Mouse (Mus musculus) midbrain, embryonic 13.5 days (tissue): ENCODE results near the gene Aimp1. TPM values are rescaled to one million over a fixed set of nuclear protein-coding genes. Genes with fewer than 3 reads are reported as not detected.

Experiments used
- ATAC-seq: fragments of 200-750 bp; cut with Nextera tagmentation; 2 replicates; pipeline ENCODE4 v1.8.0; 2017; ENCODE audit warnings: mild to moderate bottlenecking, moderate TSS enrichment, moderate library complexity
- H3K27ac ChIP-seq: fragments of 300-500 bp; sonication (generic); 2 replicates; pipeline ENCODE4 v1.5.1; 2015; ENCODE audit warnings: inconsistent platforms, mild to moderate bottlenecking, moderate library complexity
- H3K27me3 ChIP-seq: fragments of 300-500 bp; sonication (generic); 2 replicates; pipeline ENCODE4 v1.6.1; 2015; ENCODE audit warnings: mild to moderate bottlenecking, inconsistent platforms
- H3K36me3 ChIP-seq: fragments of 300-500 bp; sonication (generic); 2 replicates; pipeline ENCODE4 v1.6.1; 2015; ENCODE audit warnings: mild to moderate bottlenecking, inconsistent platforms
- H3K4me1 ChIP-seq: fragments of 300-500 bp; sonication (generic); replicated peaks from 2 replicates; pipeline ENCODE4 v1.6.1; 2015; ENCODE audit warnings: inconsistent platforms
- H3K4me2 ChIP-seq: fragments of 300-500 bp; sonication (generic); replicated peaks from 2 replicates; pipeline ENCODE4 v1.6.1; 2015; ENCODE audit warnings: moderate library complexity, mild to moderate bottlenecking, inconsistent platforms
- H3K4me3 ChIP-seq: fragments of 300-500 bp; sonication (generic); replicated peaks from 2 replicates; pipeline ENCODE4 v1.5.1; 2015; ENCODE audit warnings: mild to moderate bottlenecking, inconsistent platforms
- H3K9ac ChIP-seq: fragments of 300-500 bp; sonication (generic); replicated peaks from 2 replicates; pipeline ENCODE4 v1.6.1; 2015; ENCODE audit warnings: mild to moderate bottlenecking, inconsistent platforms
- H3K9me3 ChIP-seq: fragments of 300-500 bp; sonication (generic); 2 replicates; pipeline ENCODE4 v1.6.1; 2016; ENCODE audit warnings: mild to moderate bottlenecking, inconsistent platforms
- WGBS: fragments of 180-500 bp; shearing (Covaris S2); methylation state at CpG from one replicate; pipeline ENCODE4 v1.1.7; 2015; 5-methylcytosine and 5-hydroxymethylcytosine counted together
- polyA plus RNA-seq: library from polyadenylated mRNA; unstranded; fragments of >200 nt; fragmentation: Nextera tagmentation; extraction: Ambion mirVana; gene quantifications from 2 replicates; pipeline ENCODE4 v1.2.1, GENCODE M21; 2015

Gene Aimp1
- polyA plus RNA-seq, result 61.6 and 68.1 TPM in 2 replicates

DNA sequence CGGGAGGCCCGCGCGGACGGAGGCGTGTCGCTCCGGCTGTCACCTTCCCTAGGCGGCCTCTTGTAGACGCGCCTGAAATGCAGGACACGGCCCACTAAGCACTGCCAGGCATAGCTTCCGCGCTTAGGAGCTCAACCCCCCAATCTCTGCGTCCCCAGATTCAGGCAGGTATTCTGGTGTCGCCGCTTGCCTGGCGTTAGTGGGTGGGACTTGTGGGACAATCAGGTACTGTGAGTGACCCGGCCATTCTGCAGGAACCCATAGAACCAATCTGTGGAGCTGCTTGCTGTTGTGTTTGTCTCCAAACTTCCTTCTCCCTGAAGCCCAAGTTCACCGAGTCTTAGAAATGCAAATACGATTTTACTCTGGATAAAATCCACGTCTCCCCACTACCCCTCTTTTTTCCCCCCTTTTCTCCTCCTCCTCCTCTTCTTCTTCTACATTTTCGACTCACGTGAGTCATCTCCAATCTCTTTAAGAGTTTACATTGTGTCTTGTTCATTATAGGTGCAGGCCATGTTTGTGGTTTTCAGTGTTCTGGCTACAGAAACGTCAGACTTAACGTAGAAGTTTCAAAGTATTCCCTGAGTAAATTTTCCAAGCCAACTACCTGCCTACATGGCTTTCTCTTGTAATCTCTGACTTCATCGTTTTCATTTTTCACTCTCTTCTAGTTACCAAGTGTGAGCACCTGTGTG, at the start of gene Aimp1:
Gene Aimp1, minus strand, starts transcription at position 140 of the 698 bp plus-strand sequence.
- H3K9me3 ChIP-seq, result no peaks in the 10 kb centered on the region
- H3K4me2 ChIP-seq, result peak within 1 kb of the TSS; percentile 70
- H3K27ac ChIP-seq, result peak within 1 kb of the TSS; percentile 85
- 2% methylated on average over 26 of the region's 27 CpGs for WGBS
- peak within 1 kb of the TSS; percentile 79 for H3K9ac ChIP-seq
- ATAC-seq, result no peak
- peaks cover 5% of the 10 kb centered on the region; the same call in 1 of the 2 replicates for H3K36me3 ChIP-seq
- H3K4me1 ChIP-seq, result peaks cover 22% of the 10 kb centered on the region
- no peaks in the 10 kb centered on the region for H3K27me3 ChIP-seq
- peak within 1 kb of the TSS; percentile 69 for H3K4me3 ChIP-seq

GRCm38 (mm10) chr3:132724326-132724725, 40.2 kb upstream of the Aimp1 start:
- Histone ChIP-seq H3K27me3 (no peaks in the 10 kb centered on the region), H3K4me1 (no peaks in the 10 kb centered on the region), H3K4me3 (no peak overlapping the region), H3K27ac (no peak overlapping the region), H3K9me3 (no peaks in the 10 kb centered on the region), H3K9ac (no peak overlapping the region), H3K4me2 (no peak overlapping the region), H3K36me3 (peaks cover 34% of the 10 kb centered on the region)
- WGBS, result 92% methylated on average over 3 of the region's 3 CpGs
- no peak for ATAC-seq

GRCm38 (mm10) chr3:132717316-132717715, 33.1 kb upstream of the Aimp1 start:
- Histone ChIP-seq H3K9me3 (no peaks in the 10 kb centered on the region), H3K27me3 (no peaks in the 10 kb centered on the region), H3K4me3 (no peak overlapping the region), H3K36me3 (peaks cover 18% of the 10 kb centered on the region), H3K4me2 (no peak overlapping the region), H3K27ac (no peak overlapping the region), H3K4me1 (no peaks in the 10 kb centered on the region), H3K9ac (no peak overlapping the region)
- 95% methylated on average over 4 of the region's 4 CpGs for WGBS
- ATAC-seq, result no peak

- H3K27me3 ChIP-seq, result no peaks in the 10 kb centered on the region
- H3K9me3 ChIP-seq, result no peaks in the 10 kb centered on the region
- no peaks in the 10 kb centered on the region for H3K4me1 ChIP-seq
- WGBS, result 89% methylated on average over 5 of the region's 5 CpGs
- ATAC-seq, result no peak
- no peak overlapping the region for H3K4me2 ChIP-seq
- no peak overlapping the region for H3K27ac ChIP-seq
- H3K36me3 ChIP-seq, result peaks cover 5% of the 10 kb centered on the region; the same call in 1 of the 2 replicates
- H3K9ac ChIP-seq, result no peak overlapping the region
- H3K4me3 ChIP-seq, result no peak overlapping the region
These were observed 29.7 kb upstream of the Aimp1 start for GRCm38 (mm10) chr3:132713913-132714312.

GRCm38 (mm10) chr3:132706977-132707376, 22.8 kb upstream of the Aimp1 start:
- no peaks in the 10 kb centered on the region for H3K27me3 ChIP-seq
- H3K4me2 ChIP-seq, result no peak overlapping the region
- H3K4me3 ChIP-seq, result no peak overlapping the region
- no peak for ATAC-seq
- H3K27ac ChIP-seq, result no peak overlapping the region
- H3K4me1 ChIP-seq, result no peaks in the 10 kb centered on the region
- no peaks in the 10 kb centered on the region for H3K9me3 ChIP-seq
- WGBS, result 76% methylated on average over 4 of the region's 4 CpGs
- H3K9ac ChIP-seq, result no peak overlapping the region
- peaks cover 8% of the 10 kb centered on the region for H3K36me3 ChIP-seq

GRCm38 (mm10) chr3:132704216-132704615, 20.0 kb upstream of the Aimp1 start:
- H3K27me3 ChIP-seq, result no peaks in the 10 kb centered on the region
- no peak overlapping the region for H3K27ac ChIP-seq
- no peaks in the 10 kb centered on the region for H3K9me3 ChIP-seq
- H3K4me1 ChIP-seq, result no peaks in the 10 kb centered on the region
- ATAC-seq, result no peak
- no peak overlapping the region for H3K9ac ChIP-seq
- H3K4me3 ChIP-seq, result no peak overlapping the region
- peaks cover 7% of the 10 kb centered on the region for H3K36me3 ChIP-seq
- H3K4me2 ChIP-seq, result no peak overlapping the region
- WGBS, result 85% methylated on average over 3 of the region's 3 CpGs

- no peaks in the 10 kb centered on the region for H3K9me3 ChIP-seq
- no peak overlapping the region for H3K4me2 ChIP-seq
- peaks cover 7% of the 10 kb centered on the region for H3K36me3 ChIP-seq
- H3K27ac ChIP-seq, result no peak overlapping the region
- WGBS, result 85% methylated on average over 3 of the region's 3 CpGs
- no peaks in the 10 kb centered on the region for H3K27me3 ChIP-seq
- H3K4me1 ChIP-seq, result no peaks in the 10 kb centered on the region
- no peak overlapping the region for H3K4me3 ChIP-seq
- no peak overlapping the region for H3K9ac ChIP-seq
- ATAC-seq, result peak; percentile 53; the same call in 1 of the 2 replicates
These were observed 17.2 kb upstream of the Aimp1 start for GRCm38 (mm10) chr3:132701368-132701767.

GRCm38 (mm10) chr3:132683447-132684230, 531 bp downstream of the Aimp1 start, which contains the start of gene Tbck:
Tbck (plus strand) TSS chr3:132684144.
- peak within 1 kb of the TSS; percentile 79 for H3K9ac ChIP-seq
- 0 out of 2 replicates have a peak, but pooled peaks cover 3% of the 10 kb centered on the region for H3K36me3 ChIP-seq
- peak within 1 kb of the TSS; percentile 69 for H3K4me3 ChIP-seq
- H3K4me1 ChIP-seq, result peaks cover 22% of the 10 kb centered on the region
- WGBS, result under 1% methylated on average over 42 of the region's 42 CpGs
- ATAC-seq, result peak; percentile 97
- peak within 1 kb of the TSS; percentile 85 for H3K27ac ChIP-seq
- H3K4me2 ChIP-seq, result peak within 1 kb of the TSS; percentile 70
- H3K27me3 ChIP-seq, result no peaks in the 10 kb centered on the region
- no peaks in the 10 kb centered on the region for H3K9me3 ChIP-seq

GRCm38 (mm10) chr3:132677494-132677893, 6.7 kb downstream of the Aimp1 start:
- Histone ChIP-seq H3K9me3 (no peaks in the 10 kb centered on the region), H3K36me3 (peaks cover 21% of the 10 kb centered on the region), H3K27me3 (no peaks in the 10 kb centered on the region), H3K27ac (no peak overlapping the region), H3K4me1 (peaks cover 5% of the 10 kb centered on the region), H3K4me2 (no peak overlapping the region), H3K9ac (no peak overlapping the region), H3K4me3 (no peak overlapping the region)
- ATAC-seq, result no peak
- WGBS, result 87% methylated on average over 2 of the region's 2 CpGs

- WGBS, result 68% methylated on average over 2 of the region's 2 CpGs
These were observed 28.2 kb downstream of the Aimp1 start for GRCm38 (mm10) chr3:132655955-132656354.

GRCm38 (mm10) chr3:132653959-132654358, 30.2 kb downstream of the Aimp1 start:
- Histone ChIP-seq H3K4me1 (no peaks in the 10 kb centered on the region), H3K27ac (no peak overlapping the region), H3K9me3 (no peaks in the 10 kb centered on the region), H3K27me3 (no peaks in the 10 kb centered on the region), H3K9ac (no peak overlapping the region), H3K4me2 (no peak overlapping the region), H3K4me3 (no peak overlapping the region), H3K36me3 (peaks cover 11% of the 10 kb centered on the region)
- 88% methylated on average over 7 of the region's 7 CpGs for WGBS
- no peak for ATAC-seq

More at GRCm38 (mm10) chr3:132655955-132656354, 28.2 kb downstream of the Aimp1 start:
- Histone ChIP-seq H3K9ac (no peak overlapping the region), H3K36me3 (peaks cover 31% of the 10 kb centered on the region), H3K4me3 (no peak overlapping the region), H3K27me3 (no peaks in the 10 kb centered on the region), H3K27ac (no peak overlapping the region), H3K9me3 (no peaks in the 10 kb centered on the region), H3K4me2 (no peak overlapping the region), H3K4me1 (no peaks in the 10 kb centered on the region)
- no peak for ATAC-seq

GRCm38 (mm10) chr3:132651776-132652175, 32.4 kb downstream of the Aimp1 start:
- Histone ChIP-seq H3K27ac (no peak overlapping the region), H3K36me3 (peaks cover 5% of the 10 kb centered on the region; the same call in 1 of the 2 replicates), H3K9ac (no peak overlapping the region), H3K27me3 (no peaks in the 10 kb centered on the region), H3K9me3 (no peaks in the 10 kb centered on the region), H3K4me3 (no peak overlapping the region), H3K4me2 (no peak overlapping the region), H3K4me1 (no peaks in the 10 kb centered on the region)
- ATAC-seq, result no peak
- 93% methylated on average over 3 of the region's 3 CpGs for WGBS
